Mouse (Mus musculus) ES-Bruce4 (cell line): ENCODE data around the gene Mycl.

ENCODE experiments used
- CTCF ChIP-seq: IDR thresholded peaks from one replicate; pipeline ENCODE4 v1.8.1; 2011; ENCODE audit warnings: low read depth, low read length
- EP300 ChIP-seq: IDR thresholded peaks from 2 replicates; pipeline ENCODE4 v1.6.1; 2011; ENCODE audit warnings: low read depth, low read length; ENCODE audit not compliant: insufficient read depth
- POLR2A ChIP-seq: IDR thresholded peaks from one replicate; pipeline ENCODE4 v1.8.1; 2011; ENCODE audit warnings: low read length; ENCODE audit not compliant: insufficient read depth

DNA sequence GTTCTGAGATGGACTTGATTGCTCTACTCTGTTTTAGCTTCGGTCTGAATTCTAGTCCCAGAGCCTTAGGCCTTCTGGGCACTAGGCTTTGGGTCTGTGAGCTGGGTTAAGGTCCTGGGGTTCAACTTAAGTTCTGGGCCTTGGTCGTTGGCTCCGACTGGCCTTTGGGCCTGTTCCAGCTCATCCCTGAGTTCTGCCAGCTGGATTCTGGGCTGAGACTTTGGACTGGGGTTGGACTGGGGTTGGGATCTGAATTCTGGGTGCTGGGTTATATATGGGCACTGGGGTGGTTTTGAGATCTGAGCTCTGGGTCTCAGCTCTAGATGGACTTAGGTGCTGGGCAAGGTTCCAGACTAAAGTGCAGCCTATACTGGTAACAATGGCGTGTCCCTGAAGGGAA is 24.3 kb upstream of the Mycl start:
- TF ChIP-seq POLR2A (no peak), CTCF (no peak), EP300 (no peak)
